Mouse (Mus musculus) urinary bladder, postnatal 14 days (tissue): Measurements from ENCODE around the gene Gm20388.

Experiments
- DNase-seq: peaks from one replicate; pipeline ENCODE4 v3.0.0; 2021; ENCODE audit warnings: low spot score

Gm20388 gene

DNA sequence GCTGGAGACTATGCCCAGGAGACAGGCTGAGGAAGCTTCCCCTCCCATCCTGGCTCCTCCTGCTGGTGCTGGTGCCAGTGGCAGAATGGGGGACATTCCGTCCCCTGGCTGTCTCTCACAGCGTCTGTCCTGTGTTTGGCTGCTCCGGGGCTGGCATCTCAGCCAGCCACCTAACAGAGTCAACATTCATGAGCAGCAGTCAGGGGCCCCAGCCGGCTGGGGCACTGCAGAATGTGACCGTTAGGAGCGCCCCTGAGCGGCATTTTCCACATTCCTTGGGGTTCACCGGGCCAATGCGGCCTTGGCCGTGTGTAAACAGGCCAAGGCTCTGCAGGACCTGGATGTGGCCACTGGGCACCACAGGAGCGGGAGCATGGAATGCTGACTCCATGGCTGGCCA is 2323.4 kb downstream of the Gm20388 start:
- peak; percentile 35 for DNase-seq

GRCm38 (mm10) chr8:122236521-122236920 is 2325.9 kb downstream of the Gm20388 start:
- no peak for DNase-seq

DNA sequence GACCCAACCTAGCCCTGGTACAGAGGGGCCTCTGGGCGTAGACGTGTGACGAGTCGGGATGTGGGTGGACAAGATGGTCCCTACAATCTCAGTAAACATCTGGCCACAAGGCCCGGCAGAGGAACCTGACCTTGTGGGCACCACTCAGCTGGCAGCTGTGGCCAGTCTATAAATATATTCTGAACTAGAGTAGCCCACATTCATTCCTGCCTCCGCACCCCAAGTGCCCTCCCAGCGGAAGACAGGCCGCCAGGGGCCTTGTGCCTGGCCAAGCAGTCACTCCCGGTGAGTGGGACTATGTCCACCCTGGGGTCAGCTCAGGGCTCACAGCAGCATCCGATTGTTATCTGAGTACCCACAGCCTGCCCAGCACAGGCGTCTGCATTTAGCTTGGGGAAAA is 2327.6 kb downstream of the Gm20388 start:
- no peak for DNase-seq

DNA sequence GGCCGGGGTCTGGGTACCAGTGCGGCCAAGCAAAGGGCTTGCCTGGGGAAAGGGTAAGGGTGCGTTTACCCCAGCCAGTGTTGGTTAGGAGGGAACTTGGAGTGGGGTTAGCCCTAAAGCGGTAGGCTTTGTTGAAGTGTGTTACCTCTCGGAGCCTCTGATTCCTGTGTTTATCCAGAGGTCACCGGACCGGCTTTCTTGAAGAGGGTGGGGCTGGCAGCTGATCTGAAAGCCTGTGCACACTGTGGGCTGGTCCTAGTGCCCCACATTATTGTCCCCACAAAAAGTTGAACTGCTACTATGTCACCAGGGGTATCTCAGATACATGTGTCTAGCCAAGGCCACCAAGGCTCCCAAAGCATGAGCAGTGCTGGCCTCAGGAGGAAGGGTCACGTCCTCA is 2328.1 kb downstream of the Gm20388 start:
- peak; percentile 31 for DNase-seq

GRCm38 (mm10) chr8:122240241-122241026 is 2329.8 kb downstream of the Gm20388 start:
- DNase-seq = no peak

DNA sequence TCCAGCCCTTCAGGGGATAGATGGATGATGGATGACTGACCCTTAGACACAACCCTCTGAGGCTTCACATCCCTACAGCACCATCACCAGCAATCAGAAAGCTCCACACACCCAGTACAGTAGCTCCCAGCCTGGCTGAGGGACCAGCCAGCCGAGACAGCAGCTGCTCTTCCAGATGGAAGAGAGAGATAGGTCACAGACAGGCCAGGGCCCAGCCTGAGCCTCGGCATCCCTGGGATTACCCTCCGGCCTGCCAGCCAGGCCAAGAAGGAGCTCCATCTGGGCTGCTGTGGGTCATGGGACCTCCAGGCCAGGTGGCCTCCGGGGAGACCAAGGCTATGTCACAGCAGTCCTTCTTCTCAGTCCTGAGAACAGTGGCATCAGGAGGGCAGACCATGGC is 2332.7 kb downstream of the Gm20388 start:
- DNase-seq = no peak

DNA sequence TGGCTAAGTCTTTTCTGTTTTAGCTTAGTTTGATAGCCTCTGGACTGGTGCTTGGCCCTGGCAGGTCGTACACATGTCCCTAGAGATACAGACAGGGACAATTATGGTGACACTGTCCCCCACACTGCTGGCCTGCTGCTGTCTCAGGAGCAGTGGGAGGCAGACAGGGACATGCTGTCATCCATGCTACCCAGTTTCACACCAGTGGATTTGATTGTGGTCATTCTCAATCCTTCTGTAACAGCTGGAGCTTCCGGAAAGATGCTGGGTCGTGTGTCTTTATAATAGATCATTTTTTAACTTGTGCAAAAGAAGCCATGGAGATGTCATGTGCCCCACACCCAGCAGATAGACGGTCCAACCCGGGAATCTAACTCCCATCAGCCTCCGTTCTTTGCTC is 2334.5 kb downstream of the Gm20388 start:
- DNase-seq = no peak

- no peak for DNase-seq
Measured at GRCm38 (mm10) chr8:122246257-122247211, 2335.9 kb downstream of the Gm20388 start.

DNA sequence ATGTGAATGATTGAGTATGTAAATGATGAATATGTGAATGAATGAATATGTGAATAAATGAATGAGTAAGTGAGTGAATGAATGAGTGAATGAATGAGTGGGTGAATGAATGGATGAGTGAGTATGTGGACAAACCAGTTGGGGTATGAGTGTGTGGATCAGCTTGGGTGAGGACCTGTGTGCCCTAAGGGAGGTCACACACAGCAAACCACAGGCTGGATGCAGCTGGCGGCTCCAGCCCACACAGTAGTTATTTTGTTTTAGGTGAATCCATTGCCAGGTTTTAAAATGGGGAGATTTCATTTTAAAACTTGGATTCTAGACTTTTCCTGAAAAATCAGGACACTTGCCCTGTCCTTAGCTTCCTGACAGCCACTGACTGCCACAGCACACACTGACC is 2341.1 kb downstream of the Gm20388 start:
- DNase-seq = no peak

DNA sequence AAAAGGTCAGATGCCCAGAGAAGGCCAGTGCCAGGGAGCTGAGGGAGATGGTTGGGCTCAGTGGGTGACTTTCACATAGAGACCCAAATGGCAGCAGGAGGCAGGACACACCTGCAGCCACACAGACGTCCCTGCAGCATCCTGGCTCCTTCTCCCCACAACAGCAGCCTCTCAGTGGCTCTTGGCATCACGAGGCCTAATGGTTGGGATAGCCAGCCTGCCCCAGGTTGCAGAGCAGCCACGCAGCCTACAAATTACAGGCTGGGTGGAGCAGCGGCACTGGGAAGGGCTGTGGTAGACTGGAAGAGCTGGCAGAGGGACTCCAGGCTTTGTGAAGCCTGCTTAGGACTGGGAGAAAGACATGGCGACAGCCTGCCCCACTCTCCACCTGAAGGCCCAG is 2341.7 kb downstream of the Gm20388 start:
- DNase-seq = no peak

DNA sequence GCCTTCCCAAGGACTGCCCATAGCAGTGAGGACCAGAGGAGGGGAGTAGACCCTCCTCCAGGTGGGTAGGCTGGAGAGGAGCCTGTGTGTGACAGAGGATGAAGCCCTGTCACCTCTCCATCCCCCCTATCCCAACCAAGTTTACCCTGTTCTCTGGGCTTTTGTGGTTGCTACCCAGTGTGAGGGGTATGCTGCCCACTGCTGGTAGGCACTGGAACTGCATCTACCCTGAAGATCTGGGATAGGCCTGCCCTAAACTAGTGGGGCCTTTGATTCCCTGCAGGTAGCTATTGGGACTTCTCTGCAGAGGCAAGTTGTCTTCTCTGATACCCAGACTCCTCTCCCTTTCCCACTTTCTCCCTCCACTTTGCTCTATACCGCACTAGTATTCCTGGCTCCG is 2348.7 kb downstream of the Gm20388 start:
- peak; percentile 74 for DNase-seq

DNA sequence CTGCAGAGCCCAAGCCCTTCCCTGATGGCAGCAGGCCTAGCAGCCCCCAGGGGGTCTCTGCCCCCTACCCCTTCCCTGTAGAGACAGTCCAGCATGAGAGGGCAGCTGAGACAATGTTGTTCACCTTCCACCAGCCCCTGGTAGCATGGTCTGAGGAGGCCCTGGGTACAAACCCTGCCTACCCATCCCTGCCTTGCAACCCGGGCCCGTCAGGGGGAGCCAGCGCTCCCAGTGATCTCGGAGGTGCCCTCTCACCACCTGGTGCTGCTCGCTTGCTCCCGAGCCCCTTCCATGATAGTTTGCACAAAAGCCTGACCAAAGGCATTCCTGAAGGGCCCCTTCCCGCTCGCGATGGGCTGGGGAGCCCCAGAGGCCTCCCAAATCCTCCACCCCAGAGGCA is 2350.1 kb downstream of the Gm20388 start:
- DNase-seq = no peak

- DNase-seq = no peak
Measured at GRCm38 (mm10) chr8:122262835-122263234, 2352.2 kb downstream of the Gm20388 start.

GRCm38 (mm10) chr8:122264243-122264642 is 2353.6 kb downstream of the Gm20388 start:
- no peak for DNase-seq

- DNase-seq = no peak
Measured at GRCm38 (mm10) chr8:122265522-122265921, 2354.9 kb downstream of the Gm20388 start.

DNA sequence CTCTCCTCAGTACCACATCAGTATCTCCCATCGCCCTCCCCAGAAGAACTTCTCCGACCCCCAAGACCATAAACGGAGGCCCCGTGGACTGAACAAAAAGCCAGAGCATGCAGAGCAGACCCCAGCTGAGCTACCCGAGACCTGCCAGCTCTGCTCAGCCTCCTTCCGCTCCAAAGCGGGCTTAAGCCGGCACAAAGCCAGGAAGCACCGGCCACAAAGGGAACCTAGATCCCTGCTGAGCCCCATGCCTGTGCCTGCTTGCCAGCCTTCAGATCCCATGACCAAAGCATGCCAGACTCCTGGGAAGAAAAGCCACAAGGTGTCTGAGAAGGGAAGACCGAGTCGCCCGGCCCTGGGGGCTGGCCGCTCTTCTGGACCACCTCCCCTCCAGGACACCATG is 2356.2 kb downstream of the Gm20388 start:
- no peak for DNase-seq

DNA sequence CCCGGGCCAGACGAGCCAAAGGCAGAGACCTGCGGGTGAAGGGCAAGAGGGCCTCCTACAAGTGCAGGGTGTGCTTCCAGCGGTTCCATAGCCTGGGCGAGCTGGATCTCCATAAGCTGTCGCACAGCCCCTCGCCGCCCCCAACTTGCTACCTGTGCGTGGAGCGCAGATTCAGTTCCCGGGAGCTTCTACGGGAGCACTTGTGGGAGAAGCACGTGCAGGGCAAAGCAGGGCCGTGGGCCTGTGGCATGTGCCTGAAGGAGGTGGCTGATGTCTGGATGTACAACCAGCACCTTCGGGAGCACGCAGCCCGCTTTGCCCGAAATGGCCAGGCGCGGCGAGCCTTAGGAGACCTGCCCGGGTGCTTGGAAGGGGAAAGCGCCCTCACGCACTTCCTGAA is 2358.2 kb downstream of the Gm20388 start:
- DNase-seq = no peak

- DNase-seq = peak; percentile 80
Measured at GRCm38 (mm10) chr8:122269404-122269803, 2358.8 kb downstream of the Gm20388 start.

- DNase-seq = no peak
Measured at GRCm38 (mm10) chr8:122270555-122270954, 2359.9 kb downstream of the Gm20388 start.

DNA sequence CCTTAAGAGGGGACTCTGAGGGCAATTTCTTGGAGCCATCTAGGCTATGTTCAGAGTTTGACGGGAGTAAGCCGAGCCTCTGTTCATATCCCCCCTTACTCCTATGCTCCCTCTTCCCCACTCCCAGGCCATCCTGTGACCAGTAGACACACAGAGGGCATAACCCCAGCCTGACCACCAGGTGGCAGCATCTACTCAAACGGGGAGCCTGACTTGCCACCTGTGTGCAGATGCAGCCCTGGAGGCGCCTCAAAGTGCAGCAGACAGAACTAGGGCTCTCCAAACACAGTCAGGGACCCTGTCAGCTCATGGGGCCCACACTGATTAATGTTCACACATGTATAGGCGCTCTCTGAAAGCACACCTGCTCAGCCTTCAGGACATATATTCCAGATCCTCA is 2362.5 kb downstream of the Gm20388 start:
- DNase-seq = peak; percentile 77

DNA sequence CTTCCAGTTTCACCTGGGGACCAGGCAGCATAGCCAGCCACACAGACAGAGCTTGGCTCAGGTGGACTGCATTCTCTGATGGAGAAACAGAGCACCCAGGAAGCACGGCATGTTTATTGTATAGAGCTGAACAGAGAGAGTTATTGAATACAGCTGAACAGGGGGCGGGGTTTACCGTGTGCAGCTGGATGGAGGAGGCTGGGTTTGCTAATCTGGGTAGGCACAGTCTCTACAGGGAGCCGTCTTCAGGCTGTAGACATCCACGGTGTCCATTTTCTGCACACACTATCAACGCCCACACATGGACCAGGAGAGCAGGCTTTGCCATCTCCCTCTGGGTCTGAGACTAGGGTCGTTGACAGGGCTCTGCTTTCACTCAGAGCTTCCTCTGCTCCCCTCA is 2363.2 kb downstream of the Gm20388 start:
- no peak for DNase-seq

DNA sequence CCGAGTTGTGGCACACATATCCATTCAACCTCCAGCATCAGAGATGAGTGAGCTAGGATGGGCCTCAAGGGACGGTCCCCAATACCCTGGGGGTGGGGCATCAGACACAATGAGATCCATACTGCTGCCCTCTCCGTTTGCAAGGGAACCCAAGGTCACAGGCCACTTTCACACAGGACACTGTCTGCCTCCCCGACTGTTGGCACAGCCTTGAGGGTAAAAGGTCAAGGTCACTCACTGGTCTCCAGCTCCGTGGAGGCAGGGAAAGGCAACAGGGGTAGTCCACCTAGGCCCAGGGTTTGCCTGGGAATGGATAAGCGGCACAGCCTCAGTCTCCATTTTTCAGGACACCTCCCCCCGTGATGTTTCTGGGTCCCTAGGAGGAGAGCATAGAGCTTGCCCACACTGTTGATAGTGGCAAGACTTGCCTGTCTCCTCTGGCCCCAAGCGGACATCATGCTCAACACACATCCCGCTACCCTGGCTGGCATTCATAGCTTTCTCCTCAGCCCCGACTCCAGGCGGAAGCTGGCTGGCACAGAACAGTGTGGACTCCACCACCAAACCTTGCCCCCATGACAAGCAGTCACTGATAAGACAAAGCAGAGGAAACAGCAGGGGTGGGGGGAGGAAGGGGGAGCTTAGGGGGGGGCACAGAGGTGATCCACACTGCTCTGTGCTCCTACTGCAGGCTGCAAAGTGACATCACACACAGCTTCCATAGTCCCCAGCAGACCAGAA is 2364.2 kb downstream of the Gm20388 start:
- DNase-seq = no peak
